Mouse (Mus musculus): ENCODE results near the gene Riok1. TPM values are rescaled to one million over a fixed set of nuclear protein-coding genes. Genes with fewer than 3 reads are reported as not detected.

Gene Riok1
- polyA plus RNA-seq, 1 experiment from 2014 or later, result 50.8 TPM

GRCm38 (mm10) chr13:38103406-38103805 lies 66.6 kb downstream of the Riok1 start:
- ATAC-seq (ENCODE audit: low FRiP score, low read depth), result no peak
- Histone ChIP-seq H3K4me1 (replicated peaks) (no peaks in the 10 kb centered on the region), H3K9ac (no peak overlapping the region), H3K4me3 (no peak overlapping the region), H3K27me3 (no peaks in the 10 kb centered on the region), H3K36me3 (no peaks in the 10 kb centered on the region), H3K4me2 (no peak overlapping the region), H3K27ac (replicated peaks) (no peak overlapping the region), H3K9me3 (no peaks in the 10 kb centered on the region)
- 82% methylated on average over 4 of the region's 4 CpGs for WGBS

- no peak overlapping the region for H3K4me3 ChIP-seq
- H3K27me3 ChIP-seq, result no peaks in the 10 kb centered on the region
- WGBS, result 93% methylated on average over 10 of the region's 10 CpGs
- no peak overlapping the region for H3K27ac ChIP-seq (replicated peaks)
- no peak overlapping the region for H3K4me2 ChIP-seq
- ATAC-seq (ENCODE audit: low FRiP score, low read depth), result no peak
- no peaks in the 10 kb centered on the region for H3K36me3 ChIP-seq
- no peaks in the 10 kb centered on the region for H3K4me1 ChIP-seq (replicated peaks)
- H3K9me3 ChIP-seq, result no peaks in the 10 kb centered on the region
- H3K9ac ChIP-seq, result no peak overlapping the region
Measured at GRCm38 (mm10) chr13:38104501-38104900, 67.7 kb downstream of the Riok1 start.

- 65% methylated on average over 9 of the region's 9 CpGs for WGBS
- Histone ChIP-seq H3K4me3 (no peak overlapping the region), H3K4me1 (replicated peaks) (no peaks in the 10 kb centered on the region), H3K27me3 (no peaks in the 10 kb centered on the region), H3K27ac (replicated peaks) (no peak overlapping the region), H3K4me2 (no peak overlapping the region), H3K36me3 (no peaks in the 10 kb centered on the region), H3K9ac (no peak overlapping the region), H3K9me3 (no peaks in the 10 kb centered on the region)
- ATAC-seq (ENCODE audit: low FRiP score, low read depth), result no peak
Measured at GRCm38 (mm10) chr13:38109081-38109480, 72.3 kb downstream of the Riok1 start.

Small RNAs within 50 kb of the gene (microRNA-seq; reads per million reads assigned to microRNA genes)
- gene Gm27387, result not detected

Other genes with a start within 250 kb of the Riok1 start
- 59.4 and 64.0 TPM in 2 replicates for gene Ssr1, start 42.8 kb upstream of the Riok1 start, polyA plus RNA-seq (2015; fragmentation: Nextera tagmentation; extraction: Ambion mirVana)
- gene Cage1, start 74 bp downstream of the Riok1 start, polyA plus RNA-seq (2015; fragmentation: Nextera tagmentation; extraction: Ambion mirVana), result 2.2 and 3.1 TPM in 2 replicates
- gene Dsp, start 114.3 kb downstream of the Riok1 start, polyA plus RNA-seq (2015; fragmentation: Nextera tagmentation; extraction: Ambion mirVana), result 0.22 and 0.24 TPM in 2 replicates
- gene Snrnp48, start 167.9 kb downstream of the Riok1 start, polyA plus RNA-seq (2015; fragmentation: Nextera tagmentation; extraction: Ambion mirVana), result 24.8 and 26.8 TPM in 2 replicates